Mouse (Mus musculus): ENCODE measurements around the gene Snx21.

DNA sequence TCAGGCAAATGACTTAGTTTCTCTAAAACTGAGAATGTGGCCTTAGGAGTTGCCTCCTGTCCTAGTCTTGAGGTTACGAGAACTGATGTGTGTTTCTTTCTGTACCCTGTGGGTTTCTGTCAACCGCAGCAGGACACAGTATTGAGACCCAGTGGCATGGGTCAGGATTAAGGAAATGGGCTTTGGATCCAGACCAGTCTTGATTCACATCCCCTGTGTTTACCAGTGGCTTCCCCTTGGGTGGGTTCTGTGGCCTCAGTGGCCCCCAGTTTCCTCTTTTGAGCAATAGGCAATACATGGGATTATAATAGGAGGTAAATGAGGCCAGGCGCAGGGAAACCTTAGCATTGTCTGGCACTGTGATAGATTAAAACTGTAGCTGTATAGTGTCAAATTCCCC is 1.4 kb downstream of the Snx21 start:
- TF ChIP-seq TAL1 (IDR thresholded peaks at IDR 0.05; ENCODE audit: low read length) (no peak), GATA1 (IDR thresholded peaks at IDR 0.05; ENCODE audit: low read length) (no peak)

All from erythroblast, embryonic 14.5 days (primary cell).